Mouse (Mus musculus) heart, postnatal 0 days (tissue): ENCODE results near the gene Abhd12b. TPM values are rescaled to one million over a fixed set of nuclear protein-coding genes. Genes with fewer than 3 reads are reported as not detected.
A peak's percentile ranks its signal among the peaks of the same experiment; 100 is the strongest.

ENCODE experiments used
- ATAC-seq: fragments of 200-750 bp; cut with Nextera tagmentation; 2 replicates; pipeline ENCODE4 v1.8.0; 2017; ENCODE audit warnings: low read depth, moderate number of reproducible peaks, moderate library complexity; ENCODE audit not compliant: insufficient read depth
- DNase-seq: peaks from one replicate; pipeline ENCODE4 v3.0.0-alpha.2; 2016; ENCODE audit warnings: low spot score
- H3K27ac ChIP-seq: fragments of 300-500 bp; sonication (generic); 2 replicates; pipeline ENCODE4 v1.5.1; 2014; ENCODE audit warnings: low read depth, mild to moderate bottlenecking
- H3K27me3 ChIP-seq: fragments of 300-500 bp; sonication (generic); 2 replicates; pipeline ENCODE4 v1.6.1; 2014; ENCODE audit warnings: low read length, mixed read lengths; ENCODE audit not compliant: control insufficient read depth, insufficient read depth
- H3K36me3 ChIP-seq: fragments of 300-500 bp; sonication (generic); replicated peaks from 2 replicates; pipeline ENCODE4 v1.6.1; 2014; ENCODE audit warnings: low read length, mixed read lengths; ENCODE audit not compliant: control insufficient read depth, insufficient read depth
- H3K4me1 ChIP-seq: fragments of 300-500 bp; sonication (generic); 2 replicates; pipeline ENCODE4 v1.6.1; 2014; ENCODE audit warnings: antibody characterized with exemption; ENCODE audit not compliant: control insufficient read depth, insufficient read depth
- H3K4me2 ChIP-seq: fragments of 300-500 bp; sonication (generic); 2 replicates; pipeline ENCODE4 v1.6.1; 2014; ENCODE audit warnings: low read depth, mild to moderate bottlenecking, low read length, moderate library complexity
- H3K4me3 ChIP-seq: fragments of 300-500 bp; sonication (generic); 2 replicates; pipeline ENCODE4 v1.5.1; 2014; ENCODE audit warnings: low read depth, low read length
- H3K9ac ChIP-seq: fragments of 300-500 bp; sonication (generic); replicated peaks from 2 replicates; pipeline ENCODE4 v1.6.1; 2014; ENCODE audit warnings: low read depth, low read length, mixed read lengths
- H3K9me3 ChIP-seq: fragments of 300-500 bp; sonication (generic); replicated peaks from 2 replicates; pipeline ENCODE4 v1.6.1; 2016; ENCODE audit warnings: low read length; ENCODE audit not compliant: control insufficient read depth
- CTCF ChIP-seq: IDR thresholded peaks from 2 replicates; pipeline ENCODE4 v1.5.1; 2016; ENCODE audit warnings: antibody characterized with exemption, control low read depth, low read depth
- EP300 ChIP-seq: IDR thresholded peaks from 2 replicates; pipeline ENCODE4 v1.6.1; 2016; ENCODE audit warnings: antibody characterized with exemption, low read depth
- WGBS: fragments of 180-500 bp; shearing (Covaris S2); extraction: QIAGEN DNeasy Blood & Tissue Kit; methylation state at CpG from one replicate; pipeline ENCODE4 v1.1.7; 2014; 5-methylcytosine and 5-hydroxymethylcytosine counted together
- polyA plus RNA-seq: library from polyadenylated mRNA; unstranded; fragments of >200 nt; fragmentation: Nextera tagmentation; extraction: Ambion mirVana; gene quantifications from 2 replicates; pipeline ENCODE4 v1.2.1, GENCODE M21; 2015
- total RNA-seq: library from RNA; depleted of rRNA; stranded (reverse); fragments of >200 nt; gene quantifications from 2 replicates; pipeline ENCODE4 v1.2.3, GENCODE M21; 2014; ENCODE audit warnings: low replicate concordance

Gene Abhd12b
- total and polyA plus RNA-seq, 2 experiments from 2014 or later: not detected

DNA sequence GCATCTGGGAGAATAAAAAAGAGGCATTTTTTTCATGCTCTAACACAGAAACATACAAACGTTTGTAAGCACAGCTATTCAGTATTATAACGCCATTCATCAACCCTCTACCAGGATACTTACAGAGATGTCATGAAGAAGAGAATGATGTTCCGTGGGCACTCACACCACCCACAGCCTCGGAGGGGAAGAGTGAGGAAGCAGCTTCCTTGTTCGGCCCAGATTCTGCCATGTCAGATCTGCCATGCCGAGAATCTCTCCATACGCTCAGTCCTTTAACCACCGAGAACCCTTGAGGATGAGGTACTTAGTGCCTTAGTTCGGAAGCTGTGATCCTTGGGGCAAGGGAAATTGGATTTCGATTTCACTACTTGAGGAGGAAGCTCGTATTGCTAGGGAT is 40.6 kb upstream of the Abhd12b start, which contains the start of gene Nin:
Gene Nin (minus strand): TSS at position 367 of the 400 bp plus-strand sequence.
- Histone ChIP-seq H3K4me1 (peaks cover 4% of the 10 kb centered on the region; the same call in 1 of the 2 replicates), H3K4me2 (no peak within 1 kb of the TSS), H3K9ac (no peak within 1 kb of the TSS), H3K9me3 (no peaks in the 10 kb centered on the region), H3K27ac (no peak within 1 kb of the TSS), H3K4me3 (no peak within 1 kb of the TSS), H3K36me3 (no peaks in the 10 kb centered on the region), H3K27me3 (no peaks in the 10 kb centered on the region)
- DNase-seq (no peak), ATAC-seq (no peak)
- 76% methylated on average over 11 of the region's 11 CpGs for WGBS
- TF ChIP-seq CTCF (no peak), EP300 (no peak)

DNA sequence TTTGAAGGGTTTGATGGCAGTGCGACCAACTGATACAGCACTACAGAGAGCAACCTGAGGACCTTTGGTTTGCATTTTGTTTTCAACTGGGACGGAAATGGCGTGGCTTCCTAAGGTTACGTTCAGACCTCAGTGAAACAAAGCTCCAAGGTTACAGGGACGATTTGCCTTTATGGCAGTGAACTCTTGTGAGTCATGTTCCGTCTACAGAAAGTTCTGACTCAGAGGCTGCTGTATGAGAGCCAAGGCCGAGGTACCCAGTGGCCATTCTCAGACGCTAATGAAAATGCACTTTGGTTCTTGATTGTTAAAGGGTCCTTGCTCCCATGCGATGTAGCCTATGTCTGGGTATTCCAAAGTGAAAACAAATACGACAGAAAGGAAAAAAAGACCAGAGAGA is 36.8 kb upstream of the Abhd12b start:
- WGBS: 64% methylated on average over 10 of the region's 10 CpGs
- Histone ChIP-seq H3K27me3 (no peaks in the 10 kb centered on the region), H3K27ac (no peak overlapping the region), H3K4me3 (no peak overlapping the region), H3K9me3 (no peaks in the 10 kb centered on the region), H3K4me2 (no peak overlapping the region), H3K36me3 (no peaks in the 10 kb centered on the region), H3K9ac (no peak overlapping the region), H3K4me1 (no peaks in the 10 kb centered on the region)
- ATAC-seq (no peak), DNase-seq (no peak)
- no peak for TF ChIP-seq EP300
- no peak for TF ChIP-seq CTCF

DNA sequence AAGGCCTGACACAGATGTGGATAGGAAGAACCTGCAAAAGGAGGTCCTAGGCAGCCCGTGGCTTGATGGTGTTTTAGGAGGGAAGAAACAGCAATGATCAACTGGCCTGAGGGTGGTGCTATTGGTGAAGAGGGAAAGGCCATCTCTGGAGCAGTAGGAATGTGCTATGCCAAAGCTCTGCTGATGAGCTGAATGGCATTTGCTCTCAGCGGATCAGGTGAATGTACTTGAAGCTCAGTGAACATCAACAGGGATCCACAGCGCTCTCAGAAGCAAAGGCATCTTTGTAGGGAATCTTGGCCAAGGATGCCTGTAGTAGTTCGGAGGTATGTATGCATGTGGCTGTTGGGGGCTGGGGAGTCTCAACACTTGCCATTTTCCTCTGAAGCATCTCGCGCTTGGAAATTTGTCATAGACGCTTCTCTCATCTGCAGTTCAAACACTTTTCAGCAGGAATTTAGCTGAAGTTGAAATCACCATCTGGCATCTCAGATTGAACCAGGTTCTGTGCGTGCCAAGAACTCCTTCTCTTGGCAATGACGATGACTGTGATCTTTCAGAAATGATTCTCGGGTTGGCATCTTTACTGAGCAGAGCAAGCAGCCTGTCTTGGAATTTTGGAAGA is 35.1 kb upstream of the Abhd12b start:
- Histone ChIP-seq H3K27ac (no peak overlapping the region), H3K9ac (no peak overlapping the region), H3K4me2 (no peak overlapping the region), H3K36me3 (no peaks in the 10 kb centered on the region), H3K4me3 (no peak overlapping the region), H3K9me3 (no peaks in the 10 kb centered on the region), H3K27me3 (no peaks in the 10 kb centered on the region), H3K4me1 (no peaks in the 10 kb centered on the region)
- 82% methylated on average over 10 of the region's 10 CpGs for WGBS
- no peak for DNase-seq
- no peak for ATAC-seq
- TF ChIP-seq CTCF (peak; percentile 30), EP300 (no peak)

DNA sequence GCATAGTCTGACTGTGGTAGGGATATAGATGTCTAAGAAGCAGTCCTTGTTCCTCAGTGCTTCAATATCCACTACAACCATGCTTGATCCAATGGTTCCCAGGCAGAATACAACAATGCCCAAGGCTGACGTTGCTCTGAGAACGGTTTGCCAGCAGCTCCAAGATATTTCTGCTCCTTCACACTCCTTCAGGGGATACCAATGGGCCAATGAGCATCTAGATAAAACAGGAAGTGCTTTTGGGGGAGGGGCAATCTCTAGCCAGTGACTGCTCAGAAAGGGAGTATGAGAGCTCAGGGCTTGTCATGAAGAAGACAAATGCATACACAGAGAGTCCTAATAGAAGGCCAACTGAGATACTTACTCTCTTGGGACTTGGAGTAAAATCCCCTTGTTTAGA is 34.4 kb upstream of the Abhd12b start:
- Histone ChIP-seq H3K9me3 (no peaks in the 10 kb centered on the region), H3K9ac (no peak overlapping the region), H3K36me3 (no peaks in the 10 kb centered on the region), H3K4me1 (no peaks in the 10 kb centered on the region), H3K27me3 (no peaks in the 10 kb centered on the region), H3K27ac (no peak overlapping the region), H3K4me3 (no peak overlapping the region), H3K4me2 (no peak overlapping the region)
- DNase-seq (no peak), ATAC-seq (peak; percentile 11; the same call in 1 of the 2 replicates)
- no peak for TF ChIP-seq CTCF
- TF ChIP-seq EP300: no peak
- 31% methylated on average over 2 of the region's 2 CpGs for WGBS

DNA sequence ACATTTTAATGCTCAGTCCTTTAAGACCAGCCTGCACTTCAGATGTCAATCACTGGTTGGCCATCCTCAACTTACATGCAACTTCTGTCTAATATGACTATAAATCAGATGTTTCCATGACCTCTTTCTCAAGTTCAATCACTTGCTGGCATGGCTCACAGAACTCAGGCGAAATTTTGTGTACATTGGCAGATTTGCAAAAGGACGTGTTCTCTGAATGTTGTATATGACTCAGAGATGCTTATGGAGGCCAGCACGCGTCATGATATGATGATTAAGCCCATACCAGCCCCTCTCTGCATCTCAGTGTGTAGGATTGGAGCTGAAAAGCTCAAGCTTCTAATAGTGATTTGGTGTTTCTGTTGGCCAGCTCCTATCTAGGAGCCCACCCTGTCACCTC is 27.3 kb upstream of the Abhd12b start:
- no peak for ATAC-seq
- TF ChIP-seq CTCF (no peak), EP300 (no peak)
- DNase-seq: no peak
- WGBS: 70% methylated on average over 4 of the region's 4 CpGs
- Histone ChIP-seq H3K27me3 (no peaks in the 10 kb centered on the region), H3K36me3 (no peaks in the 10 kb centered on the region), H3K4me1 (no peaks in the 10 kb centered on the region), H3K4me3 (no peak overlapping the region), H3K4me2 (no peak overlapping the region), H3K9me3 (no peaks in the 10 kb centered on the region), H3K9ac (no peak overlapping the region), H3K27ac (no peak overlapping the region)

DNA sequence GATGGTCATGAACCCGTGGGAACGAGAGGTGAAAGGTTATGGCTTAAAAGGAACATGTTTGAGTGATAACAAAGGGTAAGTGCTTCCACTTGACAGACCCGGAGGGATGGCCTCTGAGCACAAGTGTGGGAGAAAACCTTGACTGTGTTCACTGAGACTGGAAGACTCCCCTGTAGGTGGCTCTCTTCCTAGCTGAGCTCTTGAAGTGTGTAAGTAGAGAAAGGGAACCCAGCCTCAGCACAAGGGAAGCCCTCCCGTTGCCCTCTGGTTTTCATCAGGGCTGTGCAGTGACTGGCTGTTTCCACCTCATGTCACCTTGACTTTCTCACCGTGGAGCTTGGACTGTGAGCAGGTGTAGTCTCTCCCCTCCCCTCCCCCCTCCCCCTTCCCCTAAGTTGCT is 24.8 kb upstream of the Abhd12b start:
- H3K9ac ChIP-seq: no peak overlapping the region
- TF ChIP-seq CTCF (peak; percentile 9; the same call in 1 of the 2 replicates), EP300 (no peak)
- ATAC-seq (no peak), DNase-seq (no peak)
- no peak overlapping the region for H3K27ac ChIP-seq
- H3K4me1 ChIP-seq: no peaks in the 10 kb centered on the region
- no peaks in the 10 kb centered on the region for H3K9me3 ChIP-seq
- 16% methylated on average over 5 of the region's 5 CpGs for WGBS
- H3K4me3 ChIP-seq: no peak overlapping the region
- no peaks in the 10 kb centered on the region for H3K27me3 ChIP-seq
- H3K4me2 ChIP-seq: no peak overlapping the region
- H3K36me3 ChIP-seq: no peaks in the 10 kb centered on the region
